Mouse (Mus musculus) gastrocnemius, adult 18-20 months (tissue): ENCODE results near the gene Tbxas1. TPM values are rescaled to one million over a fixed set of nuclear protein-coding genes. Genes with fewer than 3 reads are reported as not detected.
A peak's percentile ranks its signal among the peaks of the same experiment; 100 is the strongest.

ENCODE experiments used
- DNase-seq: peaks from one replicate; pipeline ENCODE4 v3.0.0; 2021; ENCODE audit warnings: low spot score
- total RNA-seq, 2 experiments: library from RNA; stranded (reverse); gene quantifications; 2 replicates each; pipeline ENCODE4 v1.2.3; 2021

Gene Tbxas1
- total RNA-seq, 2 experiments from 2014 or later: 0.48 to 0.69 TPM

DNA sequence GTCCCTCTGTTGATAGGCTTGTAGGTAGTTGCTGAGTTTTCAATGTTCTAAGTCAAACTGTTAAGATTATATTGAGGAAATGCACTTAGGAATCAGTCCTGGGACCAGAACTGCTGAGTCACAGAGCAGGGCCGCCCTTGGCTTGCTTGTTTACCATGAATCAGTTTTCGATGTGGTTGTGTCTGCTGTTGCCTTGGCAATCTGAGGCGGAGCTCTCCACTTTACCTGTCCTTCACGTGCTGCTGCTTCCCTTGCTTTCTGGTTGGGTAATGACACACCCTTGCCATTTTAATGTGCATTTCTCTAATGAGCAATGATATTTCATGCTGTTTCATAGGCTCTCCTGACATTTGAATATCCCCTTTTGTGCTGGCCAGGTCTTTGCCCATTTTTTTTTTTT, 116.8 kb downstream of the Tbxas1 start:
- no peak for DNase-seq

DNA sequence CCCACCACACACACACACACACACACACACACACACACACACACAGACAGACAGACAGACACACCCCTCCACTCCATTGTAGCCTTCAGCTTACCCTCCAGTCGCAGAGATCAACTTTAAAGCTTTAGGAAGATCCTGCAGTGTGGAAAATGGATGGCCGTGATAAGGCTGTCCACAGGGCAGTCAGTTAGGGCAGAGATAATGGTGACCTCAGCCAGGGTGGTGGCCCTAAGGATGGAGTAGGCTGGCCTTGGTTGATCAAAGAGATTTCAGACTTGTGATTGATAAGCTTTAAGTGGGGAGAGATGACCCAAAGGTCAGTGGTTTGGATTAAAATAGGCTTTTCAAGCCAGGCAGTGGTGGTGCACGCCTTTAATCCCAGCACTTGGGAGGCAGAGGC, 120.6 kb downstream of the Tbxas1 start:
- DNase-seq: no peak

DNA sequence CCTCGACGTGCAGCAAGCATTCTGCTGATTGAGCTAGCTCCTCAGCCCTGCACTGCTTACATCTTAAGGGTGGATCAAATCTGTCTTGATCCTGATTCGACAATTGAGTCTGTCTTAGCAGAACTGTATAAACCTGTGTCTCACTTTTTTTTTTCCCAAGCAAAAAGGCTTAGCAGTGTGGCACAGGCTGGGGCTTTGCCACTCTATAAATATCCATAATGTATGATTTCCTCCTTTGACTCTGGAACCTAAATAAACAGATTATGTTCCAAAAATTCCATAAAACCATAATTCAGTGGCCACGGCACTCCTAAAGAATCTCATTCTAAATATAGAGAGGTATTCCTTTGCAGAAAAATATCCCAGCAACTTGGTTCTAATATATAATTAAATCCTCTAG, 122.6 kb downstream of the Tbxas1 start:
- no peak for DNase-seq

GRCm38 (mm10) chr6:39003126-39003525, 127.9 kb downstream of the Tbxas1 start:
- no peak for DNase-seq

DNA sequence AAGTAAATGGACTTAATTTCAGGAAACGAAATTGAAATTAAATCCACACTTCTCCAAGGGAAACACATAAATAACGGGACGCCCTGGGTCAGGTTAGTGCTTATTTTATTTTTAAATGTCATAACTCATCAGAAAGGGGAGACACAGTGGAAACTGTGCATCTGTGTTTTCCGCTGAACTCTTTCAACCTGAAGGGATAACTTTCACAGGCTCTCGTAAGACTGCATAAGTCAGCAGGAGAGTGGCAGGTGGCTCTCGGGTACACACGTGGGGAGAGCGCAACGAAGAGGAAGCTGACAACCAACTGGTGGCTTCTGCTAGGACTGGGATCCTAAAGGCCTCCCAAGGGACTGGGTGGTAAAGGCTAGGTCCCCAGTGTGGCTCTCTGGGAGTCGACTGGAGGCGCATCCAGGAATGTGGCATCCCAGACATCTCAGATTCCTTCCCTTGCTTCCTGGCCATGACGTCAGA, 128.8 kb downstream of the Tbxas1 start:
- DNase-seq: peak; percentile 21

- DNase-seq: no peak
These were observed 130.2 kb downstream of the Tbxas1 start for GRCm38 (mm10) chr6:39005267-39005944.

- DNase-seq: no peak
These were observed 130.9 kb downstream of the Tbxas1 start for GRCm38 (mm10) chr6:39005945-39006572.

DNA sequence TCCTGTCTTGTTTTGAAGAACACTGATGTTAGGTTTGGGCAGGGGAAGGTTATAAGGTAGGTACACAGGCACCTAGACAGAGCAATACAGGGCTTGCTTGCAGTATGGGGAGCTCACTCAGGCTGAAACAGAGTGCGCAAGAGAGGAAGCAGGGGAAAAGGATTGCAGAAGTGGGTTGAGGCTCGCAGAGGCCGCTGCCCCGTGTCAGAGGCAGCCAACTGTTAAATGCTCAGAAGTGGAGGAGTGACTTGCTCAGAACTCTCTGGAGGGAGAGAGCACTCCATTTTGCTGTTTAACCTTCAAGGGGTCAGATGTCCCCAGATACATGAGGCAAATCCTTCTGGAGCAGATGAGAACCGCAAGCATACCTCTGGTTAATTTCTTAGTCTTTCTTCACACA, 132.0 kb downstream of the Tbxas1 start:
- no peak for DNase-seq

GRCm38 (mm10) chr6:39008116-39008515, 132.9 kb downstream of the Tbxas1 start:
- DNase-seq: no peak

DNA sequence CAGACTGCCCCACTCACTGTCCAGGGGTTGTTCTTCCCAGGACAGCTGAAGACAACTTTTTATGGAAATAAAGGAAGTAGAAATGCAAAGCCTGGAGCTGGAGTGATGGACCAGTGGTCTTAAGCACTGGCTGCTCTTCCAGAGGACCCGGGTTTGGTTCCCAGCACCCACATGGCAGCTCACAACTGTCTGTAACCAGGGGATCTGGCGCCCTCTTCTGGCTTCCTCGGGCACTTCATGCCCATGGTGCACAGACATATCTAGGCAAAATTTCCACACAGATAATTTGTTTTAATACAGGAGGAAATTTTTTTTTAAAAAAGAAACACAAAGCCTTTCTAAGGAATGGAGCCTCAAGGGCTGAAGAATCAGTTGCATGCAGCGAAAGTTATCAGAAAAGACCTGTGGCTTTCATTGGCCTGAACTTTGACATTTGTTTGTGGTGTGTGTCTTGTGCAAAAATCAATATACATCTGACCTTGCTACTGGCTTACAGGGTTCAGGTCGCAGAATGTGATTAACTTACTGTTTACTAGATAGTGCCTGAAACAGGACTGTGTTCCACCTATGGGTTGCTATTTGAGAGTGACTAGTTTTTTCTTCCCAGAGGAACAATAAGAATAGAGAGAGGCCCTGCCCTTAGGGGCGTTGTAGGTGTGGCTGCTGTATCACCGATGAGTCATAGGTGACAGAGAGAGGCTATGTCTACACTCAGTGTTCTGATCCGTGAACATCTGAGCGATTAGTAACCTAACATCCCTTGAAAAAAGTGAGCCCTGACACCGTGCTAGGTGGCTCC, 138.0 kb downstream of the Tbxas1 start:
- no peak for DNase-seq

- no peak for DNase-seq
These were observed 142.7 kb downstream of the Tbxas1 start for GRCm38 (mm10) chr6:39017942-39018341.

GRCm38 (mm10) chr6:39018805-39019204, 143.6 kb downstream of the Tbxas1 start:
- no peak for DNase-seq

- DNase-seq: no peak
These were observed 144.0 kb downstream of the Tbxas1 start for GRCm38 (mm10) chr6:39019219-39019618.

DNA sequence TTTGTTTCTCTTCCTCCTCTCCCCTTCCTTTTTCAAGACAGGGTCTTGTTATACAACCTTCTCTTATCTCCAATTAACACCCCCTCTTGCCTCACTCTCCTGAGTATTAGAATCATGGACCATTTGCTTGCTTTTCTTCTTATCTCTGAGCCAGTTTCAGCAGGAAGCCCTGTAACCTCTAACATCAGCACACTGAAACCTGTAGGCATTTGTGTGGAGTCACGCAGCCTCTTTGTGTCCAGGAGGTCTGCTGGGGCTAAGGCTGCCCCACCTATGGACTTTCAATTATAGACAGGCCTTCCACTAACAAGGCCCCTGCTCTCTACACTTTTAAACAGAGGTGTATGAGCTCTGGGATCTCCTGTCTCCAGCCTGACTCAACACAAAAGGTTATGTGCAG, 146.7 kb downstream of the Tbxas1 start:
- DNase-seq: no peak

- no peak for DNase-seq
These were observed 147.4 kb downstream of the Tbxas1 start for GRCm38 (mm10) chr6:39022461-39023181.

GRCm38 (mm10) chr6:39024631-39025030, 149.4 kb downstream of the Tbxas1 start:
- no peak for DNase-seq

GRCm38 (mm10) chr6:39025038-39025437, 149.8 kb downstream of the Tbxas1 start:
- no peak for DNase-seq

DNA sequence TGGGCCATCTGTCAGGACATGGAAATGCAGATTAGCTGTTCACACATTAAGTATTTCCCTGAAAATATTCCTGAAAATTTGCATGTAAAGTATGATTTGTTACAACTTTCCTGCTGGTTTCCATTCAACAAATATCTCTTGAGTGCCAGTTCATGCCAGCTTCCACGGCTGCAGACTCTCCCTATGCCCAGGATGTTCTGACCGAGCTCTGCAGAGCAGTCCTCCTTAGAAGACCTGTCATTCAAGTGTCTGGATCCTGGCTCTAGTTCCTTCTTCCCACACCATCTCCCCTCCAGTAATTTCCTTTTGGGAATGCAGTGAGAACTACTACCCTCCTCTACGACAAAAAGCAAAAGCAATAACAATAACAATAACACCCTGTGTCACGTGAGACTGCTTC, 155.5 kb downstream of the Tbxas1 start:
- DNase-seq: no peak

DNA sequence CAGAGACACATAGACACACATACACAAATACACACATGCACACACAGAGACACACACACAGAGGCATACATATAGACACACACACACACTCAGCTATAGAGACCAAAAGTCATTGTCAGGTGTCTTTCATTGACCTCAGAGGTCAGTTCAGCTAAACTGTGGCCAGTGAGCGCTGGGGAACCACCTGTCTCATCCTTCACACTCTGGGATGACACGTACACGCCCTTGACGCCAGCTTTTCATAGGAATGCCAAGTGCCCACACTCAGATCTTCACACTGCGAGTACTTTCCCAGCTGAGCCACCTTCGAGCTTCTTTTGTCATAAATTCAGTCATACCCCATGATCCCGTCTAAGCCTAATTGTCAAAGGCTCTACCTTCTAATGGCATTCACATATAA, 158.5 kb downstream of the Tbxas1 start:
- DNase-seq: peak; percentile 18

GRCm38 (mm10) chr6:39035039-39035438, 159.8 kb downstream of the Tbxas1 start:
- DNase-seq: no peak

DNA sequence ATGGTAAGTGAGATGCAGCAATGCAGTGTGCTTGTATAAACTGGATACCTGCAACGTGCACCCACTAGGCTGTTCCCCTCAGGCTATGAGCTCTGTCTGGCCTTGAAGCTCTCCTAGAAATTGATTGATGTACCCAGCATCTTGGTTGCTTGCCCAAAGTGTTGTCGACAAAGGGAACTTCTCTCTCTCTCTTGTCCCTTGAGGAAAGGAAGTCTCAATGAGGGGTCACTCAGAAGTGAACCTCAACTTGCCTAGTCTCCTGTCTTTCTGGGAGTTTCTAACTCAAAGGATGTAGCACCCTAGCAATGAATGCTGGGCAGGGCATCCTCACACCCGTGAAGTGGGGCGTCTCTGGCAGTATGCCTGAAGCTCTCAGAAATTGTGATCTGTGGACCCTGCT, 161.0 kb downstream of the Tbxas1 start:
- DNase-seq: no peak

GRCm38 (mm10) chr6:39040451-39040850, 165.2 kb downstream of the Tbxas1 start:
- no peak for DNase-seq
